Mouse (Mus musculus): ENCODE measurements around the gene Arhgap32.

GRCm38 (mm10) chr9:32094351-32095120 lies 21.4 kb upstream of the Arhgap32 start:
- TF ChIP-seq CTCF (IDR thresholded peaks at IDR 0.05; ENCODE audit: low read depth) (no peak), EP300 (IDR thresholded peaks at IDR 0.05; ENCODE audit: low read depth) (no peak)
